Mouse (Mus musculus): Measurements from ENCODE around the gene Lax1.

DNA sequence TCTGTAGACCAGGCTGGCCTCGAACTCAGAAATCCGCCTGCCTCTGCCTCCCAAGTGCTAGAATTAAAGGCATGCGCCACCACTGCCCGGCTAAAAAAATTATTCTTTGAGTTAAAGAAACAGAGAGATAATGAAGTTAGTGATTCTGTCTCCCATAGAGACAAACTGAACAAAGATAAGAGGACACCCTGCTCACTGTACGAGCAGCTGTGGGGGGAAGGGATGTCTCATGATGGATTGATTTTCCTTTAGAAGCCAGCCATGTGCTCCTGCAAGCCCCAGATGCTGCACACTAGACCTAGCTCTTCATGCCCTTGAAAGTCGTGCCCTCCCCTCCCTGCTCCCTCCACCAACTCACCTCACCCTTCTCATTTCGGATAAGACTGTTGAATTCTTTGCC, 38.4 kb upstream of the Lax1 start:
- TF ChIP-seq CTCF (IDR thresholded peaks at IDR 0.05; ENCODE audit: extremely low read depth, insufficient read depth, low read length) (no peak), POLR2A (IDR thresholded peaks at IDR 0.05; ENCODE audit: extremely low read depth, insufficient read depth, low read length) (no peak)
